Comparison of ENCODE assay signal across 7 mouse cellular contexts in genomic region chr4:117914031-117914430, GRCm38 (mm10). TPM values are rescaled to one million over a fixed set of nuclear protein-coding genes. Genes with fewer than 3 reads are reported as not detected.
DNase-seq lines count a peak whose midpoint lies in the region; ATAC-seq and TF ChIP-seq lines count a peak whose summit lies in the region.

No protein-coding gene starts in this region.

- H3K4me3 ChIP-seq in CH12.LX (replicated peaks in 1 of 3; ENCODE audit: low read depth in 2 of 3, low read length in 2 of 3, poor library complexity in 1 of 3) = peak overlapping the region; percentile 84 to 96 (median 86)
- H3K4me3 ChIP-seq in forebrain, embryonic 10.5 days = peak overlapping the region; percentile 63
- peak overlapping the region; percentile 73 for H3K4me3 ChIP-seq in intestine, embryonic 16.5 days (ENCODE audit: low read length)
- H3K4me3 ChIP-seq in neural tube, embryonic 15.5 days (replicated peaks) = peak overlapping the region; percentile 88

- peak overlapping the region; percentile 82 for H3K9ac ChIP-seq in CH12.LX (ENCODE audit: insufficient read depth, low read depth)
- peak overlapping the region; percentile 84 for H3K9ac ChIP-seq in intestine, embryonic 16.5 days (ENCODE audit: low read depth, low read length)
- peak overlapping the region; percentile 87 for H3K9ac ChIP-seq in neural tube, embryonic 15.5 days (replicated peaks)

- no peak for TF ChIP-seq EP300 in CH12.LX (IDR thresholded peaks at IDR 0.05; ENCODE audit: low read length)

- TF ChIP-seq POLR2A in CH12.LX (IDR thresholded peaks at IDR 0.05; ENCODE audit: low read depth, low read length) = no peak

- peaks cover 6 to 60% of the 10 kb centered on the region in 2 experiments; a peak in 3 of 4 replicates for H3K4me1 ChIP-seq in CH12.LX (ENCODE audit: control insufficient read depth in 1 of 2, insufficient read depth in 2 of 2)
- H3K4me1 ChIP-seq in forebrain, embryonic 10.5 days = peaks cover 55% of the 10 kb centered on the region
- H3K4me1 ChIP-seq in intestine, embryonic 16.5 days (ENCODE audit: control insufficient read depth, insufficient read depth, low read length) = peaks cover 28% of the 10 kb centered on the region
- H3K4me1 ChIP-seq in neural tube, embryonic 15.5 days = peaks cover 63% of the 10 kb centered on the region

- no peak for TF ChIP-seq RAD21 in CH12.LX (IDR thresholded peaks at IDR 0.05; ENCODE audit: low read depth, low read length)

- peak overlapping the region; percentile 89 for H3K4me2 ChIP-seq in CH12.LX (ENCODE audit: insufficient read depth, low read depth, poor library complexity, severe bottlenecking)
- H3K4me2 ChIP-seq in intestine, embryonic 16.5 days (ENCODE audit: low read depth, low read length) = peak overlapping the region; percentile 99
- H3K4me2 ChIP-seq in neural tube, embryonic 15.5 days = peak overlapping the region; percentile 99

- peak; percentile 30 for DNase-seq in A20 (ENCODE audit: low read depth, low spot score)
- DNase-seq in CH12.LX (ENCODE audit: extremely low read depth) = no peak
- no peak for DNase-seq in forebrain, embryonic 10.5 days (ENCODE audit: extremely low spot score, low spot score)
- no peak for DNase-seq in adrenal gland, adult 18-20 months (ENCODE audit: low spot score in 2 of 2)
- no peak for DNase-seq in spleen, postnatal 36 days (ENCODE audit: low spot score in 2 of 2)

- H3K36me3 ChIP-seq in CH12.LX (replicated peaks in 1 of 2; ENCODE audit: control insufficient read depth in 1 of 2, insufficient read depth in 1 of 2, low read length in 1 of 2) = peaks cover 13 to 44% of the 10 kb centered on the region in 2 experiments
- peaks cover 37% of the 10 kb centered on the region for H3K36me3 ChIP-seq in forebrain, embryonic 10.5 days (replicated peaks)
- H3K36me3 ChIP-seq in intestine, embryonic 16.5 days (ENCODE audit: control insufficient read depth, insufficient read depth, low read length) = 0 out of 2 replicates have a peak, but pooled peaks cover 5% of the 10 kb centered on the region
- peaks cover 15% of the 10 kb centered on the region for H3K36me3 ChIP-seq in neural tube, embryonic 15.5 days

- ATAC-seq in intestine, embryonic 16.5 days = 0 out of 2 replicates have a peak, but pooled peaks have one; percentile 3
- 0 out of 2 replicates have a peak, but pooled peaks have one; percentile 1 for ATAC-seq in neural tube, embryonic 15.5 days (ENCODE audit: low FRiP score)

- no peaks in the 10 kb centered on the region for H3K9me3 ChIP-seq in CH12.LX (replicated peaks; ENCODE audit: low read length)
- no peaks in the 10 kb centered on the region for H3K9me3 ChIP-seq in forebrain, embryonic 10.5 days
- H3K9me3 ChIP-seq in intestine, embryonic 16.5 days (ENCODE audit: control insufficient read depth, low read length) = no peaks in the 10 kb centered on the region
- no peaks in the 10 kb centered on the region for H3K9me3 ChIP-seq in neural tube, embryonic 15.5 days (replicated peaks)

- dilution Hi-C loops in CH12.LX (cut with MboI; ENCODE audit: extremely low pct_ligation_motif_present, extremely low pct_unique_long_range_greater_than_20kb, low sequenced_read_pairs) = no loop called here

- WGBS in forebrain, embryonic 10.5 days = 19% methylated on average over 8 of the region's 8 CpGs
- 14% methylated on average over 8 of the region's 8 CpGs for WGBS in intestine, embryonic 16.5 days
- WGBS in neural tube, embryonic 15.5 days = 18% methylated on average over 8 of the region's 8 CpGs

- H3K27ac ChIP-seq in CH12.LX (ENCODE audit: insufficient read depth, low read depth) = no peak overlapping the region
- H3K27ac ChIP-seq in forebrain, embryonic 10.5 days = peak overlapping the region; percentile 99
- H3K27ac ChIP-seq in intestine, embryonic 16.5 days (ENCODE audit: low read length) = no peak overlapping the region; the same call in 1 of the 2 replicates
- H3K27ac ChIP-seq in neural tube, embryonic 15.5 days (replicated peaks) = peak overlapping the region; percentile 90

- in situ Hi-C loops in CH12.LX (cut with MboI; ENCODE audit: low pct_ligation_motif_present, low pct_unique_long_range_greater_than_20kb, low sequenced_read_pairs) = loop anchor here (10.0 kb wide), 1 partner anchor 151 kb away; no protein-coding TSS in a partner anchor

- no peaks in the 10 kb centered on the region for H3K27me3 ChIP-seq in CH12.LX (replicated peaks)
- no peaks in the 10 kb centered on the region for H3K27me3 ChIP-seq in forebrain, embryonic 10.5 days (ENCODE audit: poor library complexity, severe bottlenecking)
- no peaks in the 10 kb centered on the region for H3K27me3 ChIP-seq in intestine, embryonic 16.5 days (replicated peaks; ENCODE audit: control insufficient read depth, insufficient read depth, low read length)
- H3K27me3 ChIP-seq in neural tube, embryonic 15.5 days (replicated peaks) = no peaks in the 10 kb centered on the region

- peaks cover 12% of the 10 kb centered on the region; the same call in 1 of the 2 replicates for H3K79me2 ChIP-seq in CH12.LX (replicated peaks; ENCODE audit: control insufficient read depth, extremely low read depth, insufficient read depth, poor library complexity, severe bottlenecking)

- TF ChIP-seq CTCF in CH12.LX (conservative IDR thresholded peaks at IDR 0.05 in 1 of 2, IDR thresholded peaks at IDR 0.05 in 1 of 2; ENCODE audit: low read depth in 2 of 2, low read length in 2 of 2) = no peak

TF ChIP-seq in CH12.LX, 34 proteins besides CTCF, POLR2A, EP300 and RAD21:
- TF ChIP-seq JUND (conservative IDR thresholded peaks at IDR 0.05; ENCODE audit: low read depth, low read length) = no peak
- TF ChIP-seq SIN3A (IDR thresholded peaks at IDR 0.05; ENCODE audit: low read length) = no peak
TF ChIP-seq in CH12.LX: peak in this region for 0.

RNA-seq across cellular contexts. Expression of gene Ipo13, which starts 0.8 kb away (rescaled TPM):
- total RNA-seq in CH12.LX (2012; rRNA removed) (22.0 and 27.5 TPM in 2 replicates), CH12.LX (2014; rRNA removed) (5.9 and 7.4 TPM in 2 replicates)
- polyA plus RNA-seq in CH12.LX (2012; ENCODE audit: insufficient read length, low read depth) = 46.5 and 54.1 TPM in 2 replicates
- 63.2 and 67.3 TPM in 2 replicates for polyA plus RNA-seq in forebrain, embryonic 10.5 days (2016; fragmentation: Nextera tagmentation; extraction: Ambion mirVana)
- 31.1 and 37.4 TPM in 2 replicates for polyA plus RNA-seq in intestine, embryonic 16.5 days (2015; fragmentation: Nextera tagmentation; extraction: Ambion mirVana)
- 56.9 and 59.3 TPM in 2 replicates for polyA plus RNA-seq in neural tube, embryonic 15.5 days (2015; fragmentation: Nextera tagmentation; extraction: Ambion mirVana)
- 10 to 100 TPM; 51.6 to 56.3 TPM for total RNA-seq in adrenal gland, adult 18-20 months (2021)

RNA-seq across cellular contexts. Expression of gene Artn, which starts 15.5 kb away (rescaled TPM):
- total RNA-seq in CH12.LX (2012; rRNA removed) = not detected in 2 replicates
- total RNA-seq in CH12.LX (2014; rRNA removed) = not detected in 2 replicates
- polyA plus RNA-seq in CH12.LX (2012; ENCODE audit: insufficient read length, low read depth) = not detected in 2 replicates
- polyA plus RNA-seq in forebrain, embryonic 10.5 days (2016; fragmentation: Nextera tagmentation; extraction: Ambion mirVana) = 0.44 and 0.58 TPM in 2 replicates
- polyA plus RNA-seq in intestine, embryonic 16.5 days (2015; fragmentation: Nextera tagmentation; extraction: Ambion mirVana) = 3.7 and 5.2 TPM in 2 replicates
- polyA plus RNA-seq in neural tube, embryonic 15.5 days (2015; fragmentation: Nextera tagmentation; extraction: Ambion mirVana) = 1.1 and 2.3 TPM in 2 replicates
- total RNA-seq in adrenal gland, adult 18-20 months (2021) = under 1 TPM in 1 of 2 experiments, not detected in 1; 0.38 TPM

RNA-seq across cellular contexts. Expression of gene Dph2, which starts 22.2 kb away (rescaled TPM):
- 19.8 and 25.8 TPM in 2 replicates for total RNA-seq in CH12.LX (2012; rRNA removed)
- 20.9 and 21.5 TPM in 2 replicates for total RNA-seq in CH12.LX (2014; rRNA removed)
- polyA plus RNA-seq in CH12.LX (2012; ENCODE audit: insufficient read length, low read depth) = 15.2 and 20.8 TPM in 2 replicates
- polyA plus RNA-seq in forebrain, embryonic 10.5 days (2016; fragmentation: Nextera tagmentation; extraction: Ambion mirVana) = 29.1 and 29.3 TPM in 2 replicates
- polyA plus RNA-seq in intestine, embryonic 16.5 days (2015; fragmentation: Nextera tagmentation; extraction: Ambion mirVana) = 17.1 and 19.4 TPM in 2 replicates
- polyA plus RNA-seq in neural tube, embryonic 15.5 days (2015; fragmentation: Nextera tagmentation; extraction: Ambion mirVana) = 21.3 and 21.8 TPM in 2 replicates
- 10 to 100 TPM; 11.7 to 13.3 TPM for total RNA-seq in adrenal gland, adult 18-20 months (2021)

RNA-seq across cellular contexts. Expression of gene Atp6v0b, which starts 26.9 kb away (rescaled TPM):
- total RNA-seq in CH12.LX (2012; rRNA removed) = 169 and 186 TPM in 2 replicates
- 165 and 176 TPM in 2 replicates for total RNA-seq in CH12.LX (2014; rRNA removed)
- polyA plus RNA-seq in CH12.LX (2012; ENCODE audit: insufficient read length, low read depth) = 189 and 202 TPM in 2 replicates
- 160 and 166 TPM in 2 replicates for polyA plus RNA-seq in forebrain, embryonic 10.5 days (2016; fragmentation: Nextera tagmentation; extraction: Ambion mirVana)
- 345 and 371 TPM in 2 replicates for polyA plus RNA-seq in intestine, embryonic 16.5 days (2015; fragmentation: Nextera tagmentation; extraction: Ambion mirVana)
- 544 and 626 TPM in 2 replicates for polyA plus RNA-seq in neural tube, embryonic 15.5 days (2015; fragmentation: Nextera tagmentation; extraction: Ambion mirVana)
- total RNA-seq in adrenal gland, adult 18-20 months (2021) = 100 to 1,000 TPM; 222 to 245 TPM

RNA-seq across cellular contexts. Expression of gene B4galt2, which starts 30.7 kb away (rescaled TPM):
- total RNA-seq in CH12.LX (2012; rRNA removed) = 0.25 and 0.29 TPM in 2 replicates
- total RNA-seq in CH12.LX (2014; rRNA removed) = not detected in 2 replicates
- polyA plus RNA-seq in CH12.LX (2012; ENCODE audit: insufficient read length, low read depth) = 0.14 and 0.22 TPM in 2 replicates
- polyA plus RNA-seq in forebrain, embryonic 10.5 days (2016; fragmentation: Nextera tagmentation; extraction: Ambion mirVana) = 20.9 and 21.8 TPM in 2 replicates
- 10.5 and 11.1 TPM in 2 replicates for polyA plus RNA-seq in intestine, embryonic 16.5 days (2015; fragmentation: Nextera tagmentation; extraction: Ambion mirVana)
- 49.6 and 58.6 TPM in 2 replicates for polyA plus RNA-seq in neural tube, embryonic 15.5 days (2015; fragmentation: Nextera tagmentation; extraction: Ambion mirVana)
- total RNA-seq in adrenal gland, adult 18-20 months (2021) = 10 to 100 TPM in 1 of 2 experiments, 1 to 10 TPM in 1; 9.9 to 12.9 TPM

Comparison
In these comparisons a context has a peak if more than half of its experiments do, and no peak if none do; other contexts are left out.
1. H3K27ac ChIP-seq: peak in forebrain, embryonic 10.5 days (single experiment) and neural tube, embryonic 15.5 days (single experiment); none in CH12.LX (single experiment) and intestine, embryonic 16.5 days (single experiment).
2. Peak in every context shown above with its lines, with median percentiles within 50 percentile points of each other: H3K4me2 ChIP-seq, H3K4me3 ChIP-seq and H3K9ac ChIP-seq.